Mouse (Mus musculus) small intestine, adult 2 months (tissue): ENCODE results near the gene Disp1.

Experiments
- CTCF ChIP-seq: fragments of 200-500 bp; IDR thresholded peaks from 2 replicates; pipeline ENCODE4 v1.5.1; 2012; ENCODE audit warnings: low read depth, mild to moderate bottlenecking, control low read depth, inconsistent platforms, low read length, moderate library complexity, mixed read lengths; ENCODE audit not compliant: insufficient replicate concordance, insufficient read length; ENCODE audit errors: extremely low read depth
- POLR2A ChIP-seq: fragments of 200-500 bp; IDR thresholded peaks from 2 replicates; pipeline ENCODE4 v1.6.1; 2012; ENCODE audit warnings: low read depth, mild to moderate bottlenecking, control low read depth, inconsistent platforms, low read length, moderate library complexity

DNA sequence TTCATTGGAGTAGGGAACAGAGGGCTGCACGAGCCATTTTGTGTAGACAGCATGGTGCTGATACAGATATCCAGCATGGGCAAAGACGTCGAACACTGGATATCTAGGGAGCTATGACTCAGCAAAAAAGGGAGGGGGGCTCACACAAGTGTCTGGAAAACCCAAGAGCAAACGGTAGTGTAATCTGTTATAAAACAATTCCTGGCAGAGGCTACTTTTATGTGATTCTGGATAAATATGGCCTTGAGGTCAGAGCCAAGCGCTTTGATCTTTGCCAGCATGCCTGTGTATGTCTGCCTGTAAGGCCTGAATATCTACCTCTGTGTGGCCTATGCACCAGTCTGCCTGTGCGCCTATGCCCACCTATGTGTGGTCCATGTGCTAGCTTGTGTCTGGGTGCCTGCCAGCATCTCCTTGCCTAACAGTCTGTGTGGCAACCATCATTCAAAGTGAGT is 8.5 kb downstream of the Disp1 start:
- TF ChIP-seq CTCF (no peak), POLR2A (no peak)
